Mouse (Mus musculus) T-cell, adult 2 months (primary cell): ENCODE results near the gene Gad1.

Source experiments
- DNase-seq: peaks from one replicate; pipeline ENCODE4 v3.0.0; 2022; ENCODE audit warnings: low spot score

Gad1 gene

GRCm38 (mm10) chr2:70628397-70628796, 75.5 kb downstream of the Gad1 start:
- no peak for DNase-seq

- DNase-seq = no peak
Measured at GRCm38 (mm10) chr2:70629339-70629761, 76.5 kb downstream of the Gad1 start.

- no peak for DNase-seq
Measured at GRCm38 (mm10) chr2:70629921-70630320, 77.0 kb downstream of the Gad1 start.

GRCm38 (mm10) chr2:70631321-70631720, 78.4 kb downstream of the Gad1 start:
- no peak for DNase-seq

- DNase-seq = no peak
Measured at GRCm38 (mm10) chr2:70632412-70632811, 79.5 kb downstream of the Gad1 start.

GRCm38 (mm10) chr2:70634028-70634690, 81.3 kb downstream of the Gad1 start:
- no peak for DNase-seq

GRCm38 (mm10) chr2:70640968-70641367, 88.1 kb downstream of the Gad1 start:
- DNase-seq = no peak

- no peak for DNase-seq
Measured at GRCm38 (mm10) chr2:70642971-70643565, 90.2 kb downstream of the Gad1 start.

- DNase-seq = no peak
Measured at GRCm38 (mm10) chr2:70645266-70645780, 92.5 kb downstream of the Gad1 start.

- DNase-seq = no peak
Measured at GRCm38 (mm10) chr2:70647681-70648080, 94.8 kb downstream of the Gad1 start.

- no peak for DNase-seq
Measured at GRCm38 (mm10) chr2:70648271-70648670, 95.4 kb downstream of the Gad1 start.

GRCm38 (mm10) chr2:70649471-70649870, 96.6 kb downstream of the Gad1 start:
- no peak for DNase-seq
